Mouse (Mus musculus) MEL (cell line): ENCODE measurements around the gene Polr2i.

ENCODE experiments used
- CTCF ChIP-seq, 3 experiments: IDR thresholded peaks in 2 of 3; conservative IDR thresholded peaks in 1 of 3; 2 replicates each; pipeline ENCODE4 v1.5.1; 2011 to 2012; ENCODE audit warnings: low read length in 3 of 3, low read depth in 2 of 3, mild to moderate bottlenecking in 2 of 3, improper control_type of control experiment in 1 of 3, inconsistent platforms in 1 of 3, mixed read lengths in 1 of 3, moderate library complexity in 1 of 3; ENCODE audit not compliant: control insufficient read depth in 1 of 3, insufficient read depth in 1 of 3, poor library complexity in 1 of 3, severe bottlenecking in 1 of 3
- ELF1 ChIP-seq: IDR thresholded peaks from 2 replicates; pipeline ENCODE4 v1.6.1; 2014; ENCODE audit warnings: low read depth, mild to moderate bottlenecking, inconsistent platforms, low read length, improper control_type of control experiment, moderate library complexity
- POLR2A ChIP-seq, 2 experiments: IDR thresholded peaks; 2 replicates each; pipeline ENCODE4 v1.6.1; 2011 to 2012; ENCODE audit warnings: low read length in 2 of 2, mild to moderate bottlenecking in 2 of 2, control low read depth in 1 of 2, improper control_type of control experiment in 1 of 2, low read depth in 1 of 2, moderate library complexity in 1 of 2; ENCODE audit not compliant: control insufficient read depth in 1 of 2, insufficient read depth in 1 of 2, poor library complexity in 1 of 2
- RCOR1 ChIP-seq: IDR thresholded peaks from 2 replicates; pipeline ENCODE4 v1.6.1; 2012; ENCODE audit warnings: low read depth, mild to moderate bottlenecking, inconsistent platforms, low read length, improper control_type of control experiment
- UBTF ChIP-seq: IDR thresholded peaks from 2 replicates; pipeline ENCODE4 v1.6.1; 2012; ENCODE audit warnings: low read depth, mild to moderate bottlenecking, inconsistent platforms, low read length, improper control_type of control experiment, moderate library complexity, borderline replicate concordance; ENCODE audit not compliant: insufficient read depth
- USF1 ChIP-seq: IDR thresholded peaks from 2 replicates; pipeline ENCODE4 v1.6.1; 2014; ENCODE audit warnings: low read depth, mild to moderate bottlenecking, inconsistent platforms, low read length, improper control_type of control experiment, moderate library complexity

GRCm38 (mm10) chr7:30211025-30211424 lies 20.7 kb upstream of the Polr2i start:
- TF ChIP-seq CTCF (IDR thresholded peaks at IDR 0.05 in 2 of 3, conservative IDR thresholded peaks at IDR 0.05 in 1 of 3; ENCODE audit: control insufficient read depth in 1 of 3, insufficient read depth in 1 of 3, low read depth in 2 of 3, low read length in 3 of 3, poor library complexity in 1 of 3, severe bottlenecking in 1 of 3) (no peak), RCOR1 (no peak), USF1 (no peak), POLR2A (IDR thresholded peaks at IDR 0.05; ENCODE audit: control insufficient read depth in 1 of 2, insufficient read depth in 1 of 2, low read depth in 1 of 2, low read length in 2 of 2, poor library complexity in 1 of 2) (no peak), UBTF (no peak), ELF1 (no peak)
